Mouse (Mus musculus) frontal cortex, adult 2 months (tissue): ENCODE results near the gene Coq6. TPM values are rescaled to one million over a fixed set of nuclear protein-coding genes. Genes with fewer than 3 reads are reported as not detected.
A peak's percentile ranks its signal among the peaks of the same experiment; 100 is the strongest.
"Not testable (repeated sequence)": the region's sequence is repeated elsewhere in the genome, so short reads cannot be mapped to it uniquely, and the experiment has no call there.

Experiments
- DNase-seq, 2 experiments: peaks; one replicate each; pipeline ENCODE4 v3.0.0; 2022; ENCODE audit warnings: low spot score in 1 of 2; ENCODE audit errors: extremely low spot score in 1 of 2
- polyA plus RNA-seq: library from polyadenylated mRNA; depleted of rRNA; stranded (reverse); fragments of >200 nt; gene quantifications from 2 replicates; pipeline ENCODE4 v1.2.3, GENCODE M21; 2012; rRNA removed

The Coq6 gene
- polyA plus RNA-seq: 34.9 and 38.8 TPM in 2 replicates

DNA sequence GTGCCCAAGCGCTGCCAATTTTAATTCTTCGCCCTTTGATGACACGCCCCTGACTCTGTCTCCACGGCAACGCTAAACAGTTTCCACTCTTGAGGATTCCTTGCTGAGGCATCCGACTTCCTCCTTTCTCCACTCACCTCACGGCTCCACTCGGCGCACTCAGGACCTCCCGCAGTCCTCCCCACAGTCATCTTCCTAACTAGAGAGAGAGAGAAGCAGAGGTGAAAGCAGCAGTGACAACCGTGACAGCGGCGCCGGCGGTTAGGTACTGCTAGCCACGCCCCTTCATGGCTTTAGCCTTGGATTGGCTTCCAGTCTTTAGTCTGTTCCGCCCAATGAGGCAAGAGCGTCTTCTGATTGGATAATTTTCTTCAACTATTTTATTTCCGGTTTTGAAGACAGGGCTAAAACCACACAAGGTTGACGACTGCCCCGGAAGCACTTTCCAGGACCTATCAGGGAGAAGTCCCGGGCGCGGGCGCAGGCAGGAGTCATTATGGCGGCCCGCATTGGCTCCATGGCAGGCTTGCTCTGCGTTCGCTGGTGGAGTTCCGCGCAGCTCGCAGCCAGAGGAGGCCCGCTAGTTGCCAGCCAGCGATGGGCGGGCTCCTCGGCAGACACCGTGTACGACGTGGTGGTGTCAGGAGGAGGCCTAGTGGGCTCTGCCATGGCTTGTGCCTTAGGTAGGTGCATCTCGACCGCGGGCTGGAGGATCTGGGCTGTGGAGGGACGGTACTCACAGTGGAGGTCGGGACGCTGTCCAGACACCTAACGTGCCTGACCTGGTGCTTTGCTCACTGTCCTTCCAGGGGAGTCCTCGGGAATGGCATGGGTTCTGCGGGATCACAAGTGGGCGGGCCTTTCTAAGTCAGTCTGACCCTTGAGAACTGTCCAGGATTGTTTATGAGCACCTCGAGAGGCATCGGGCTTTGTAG lies at the start of gene Coq6, which contains the start of gene Fam161b:
TSS of gene Coq6 (plus strand) at position 103 of the 935 bp plus-strand sequence.
TSS of gene Fam161b (minus strand) at position 279 of the 935 bp plus-strand sequence.
- DNase-seq: peak; percentile 97 to 98

DNA sequence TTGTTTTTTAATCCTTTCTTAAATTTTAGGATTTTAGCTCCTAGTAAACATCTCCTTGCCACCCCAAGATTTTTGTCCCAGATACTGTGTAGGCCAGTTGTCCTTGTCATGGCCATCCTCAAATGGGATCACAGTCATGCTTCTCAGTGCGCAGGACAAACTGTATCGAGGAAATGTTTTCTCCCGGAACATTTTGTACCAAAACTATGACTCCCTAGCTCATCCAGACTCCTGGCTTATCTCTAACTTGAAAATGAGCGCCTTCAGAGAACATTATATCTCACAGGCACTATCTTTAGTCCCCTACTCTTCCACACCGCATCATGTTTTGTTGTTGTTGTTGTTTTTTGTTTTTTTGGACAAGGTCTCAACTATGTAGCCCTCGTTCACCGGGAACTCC lies 45.5 kb upstream of the Coq6 start:
- no peak for DNase-seq

GRCm38 (mm10) chr12:84316721-84317621 lies 44.5 kb upstream of the Coq6 start, which contains the start of gene Zfp410:
TSS of gene Zfp410 (plus strand) at chr12:84316852.
- DNase-seq: peak; percentile 62 to 81

DNA sequence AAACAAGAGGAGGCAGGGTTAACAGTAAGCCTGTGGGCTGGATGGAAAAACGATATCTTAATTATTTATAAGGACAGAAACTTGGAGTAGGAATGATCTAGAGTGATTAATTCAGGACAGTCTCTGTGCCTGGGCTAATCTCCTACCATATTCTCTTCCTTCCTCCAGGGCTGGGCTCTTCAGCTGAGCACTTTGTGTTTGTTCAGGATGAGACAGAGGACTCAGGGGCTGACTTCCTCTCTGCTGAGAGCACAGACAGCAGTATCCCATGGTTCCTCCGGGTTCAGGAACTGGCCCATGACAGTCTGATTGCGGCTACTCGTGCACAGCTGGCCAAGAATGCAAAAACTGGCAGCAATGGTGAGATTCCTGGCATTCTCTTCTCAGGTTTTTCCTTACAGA lies 34.3 kb upstream of the Coq6 start:
- DNase-seq: no peak

DNA sequence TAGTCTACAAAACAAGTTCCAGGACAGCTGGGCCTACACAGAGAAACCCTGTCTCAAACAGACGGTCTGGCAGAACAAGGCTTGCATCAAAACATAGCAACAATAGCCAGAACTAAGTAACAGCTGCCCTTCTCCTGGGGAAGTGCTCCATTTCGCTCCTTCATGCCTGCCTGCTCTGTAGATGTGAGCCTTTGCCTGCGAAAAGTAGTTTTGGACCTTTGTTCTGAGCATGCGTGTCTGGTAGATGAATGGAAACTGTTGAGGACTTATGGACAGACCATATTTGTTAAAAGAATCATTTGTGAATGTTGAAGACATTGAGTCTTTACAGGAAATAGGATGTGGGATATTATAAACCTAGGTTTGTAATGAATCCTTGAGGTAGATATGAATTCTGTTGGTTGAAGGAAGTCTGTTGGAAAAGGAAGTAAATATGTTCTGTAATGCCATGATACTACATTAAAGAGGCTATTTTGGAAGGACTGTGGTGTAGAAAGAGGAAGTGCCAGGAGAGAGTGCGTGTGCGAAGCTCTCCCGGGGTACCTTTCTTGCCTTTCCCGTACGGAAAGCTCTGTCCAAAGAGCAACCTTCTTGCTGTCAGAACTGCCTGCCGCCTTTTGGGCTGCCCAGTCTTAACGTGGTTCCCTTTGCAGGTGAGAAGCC lies 24.4 kb upstream of the Coq6 start:
- no peak for DNase-seq

GRCm38 (mm10) chr12:84347192-84347591 lies 14.3 kb upstream of the Coq6 start:
- DNase-seq: peak in 1 of 2 experiments; percentile 15

GRCm38 (mm10) chr12:84358699-84359098 lies 2.8 kb upstream of the Coq6 start:
- DNase-seq: not testable (repeated sequence)

DNA sequence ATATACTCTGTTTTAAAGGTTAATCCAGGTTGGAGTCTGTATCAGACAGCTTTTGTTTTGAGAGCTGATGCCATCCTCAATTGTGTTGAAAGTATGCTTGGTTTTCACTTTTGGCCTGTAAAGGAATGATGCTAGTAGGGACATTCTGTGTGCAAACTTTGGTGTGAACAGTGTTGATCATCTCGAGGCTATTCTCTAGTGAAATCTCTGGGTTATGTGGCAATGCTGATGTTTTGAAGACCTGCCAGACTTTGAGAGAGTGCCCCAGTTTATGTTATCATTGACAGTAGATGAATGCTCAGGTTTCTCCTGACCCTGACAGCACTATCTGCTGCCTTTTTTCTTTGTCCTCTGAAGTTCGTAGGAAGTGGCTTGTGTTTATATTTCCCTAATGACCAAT lies 1.4 kb downstream of the Coq6 start:
- DNase-seq: no peak

DNA sequence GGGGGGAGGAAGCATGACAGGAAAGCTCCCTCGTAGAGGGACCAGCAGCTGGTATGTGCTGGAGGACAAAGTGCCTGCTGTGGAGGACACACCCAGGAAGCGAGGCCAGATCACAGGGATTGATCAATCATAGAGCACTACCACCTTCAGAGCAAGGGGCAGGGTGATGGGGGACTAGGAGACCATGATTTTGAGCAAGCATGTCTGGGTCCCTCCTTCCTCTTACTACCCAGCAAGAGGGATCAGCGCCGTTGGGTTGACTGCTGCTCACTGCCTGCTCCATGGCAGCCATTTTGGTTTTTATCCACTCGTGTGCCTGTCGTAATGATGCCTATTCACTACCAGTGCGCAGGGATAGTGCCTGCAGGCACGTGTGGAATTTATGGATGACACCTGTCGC lies 2.8 kb downstream of the Coq6 start:
- no peak for DNase-seq

DNA sequence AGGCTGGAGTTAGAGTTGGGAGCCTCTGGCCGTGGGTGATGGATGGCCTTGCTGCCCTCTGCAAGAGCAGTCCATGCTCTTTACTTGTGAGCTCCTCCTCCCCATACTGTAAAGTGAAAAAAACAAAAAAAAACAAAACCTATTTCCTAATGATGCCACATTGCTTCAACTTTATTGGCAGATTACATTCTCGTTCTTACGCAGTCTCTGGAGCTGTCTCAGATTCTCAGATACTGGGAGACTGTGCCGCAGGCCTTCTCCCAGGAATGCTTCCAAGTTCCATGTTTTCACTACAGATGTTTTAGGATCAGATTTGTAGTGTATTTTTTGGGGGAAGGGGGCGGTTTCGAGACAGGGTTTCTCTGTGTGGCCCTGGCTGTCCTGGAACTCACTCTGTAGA lies 3.7 kb downstream of the Coq6 start:
- DNase-seq: no peak

DNA sequence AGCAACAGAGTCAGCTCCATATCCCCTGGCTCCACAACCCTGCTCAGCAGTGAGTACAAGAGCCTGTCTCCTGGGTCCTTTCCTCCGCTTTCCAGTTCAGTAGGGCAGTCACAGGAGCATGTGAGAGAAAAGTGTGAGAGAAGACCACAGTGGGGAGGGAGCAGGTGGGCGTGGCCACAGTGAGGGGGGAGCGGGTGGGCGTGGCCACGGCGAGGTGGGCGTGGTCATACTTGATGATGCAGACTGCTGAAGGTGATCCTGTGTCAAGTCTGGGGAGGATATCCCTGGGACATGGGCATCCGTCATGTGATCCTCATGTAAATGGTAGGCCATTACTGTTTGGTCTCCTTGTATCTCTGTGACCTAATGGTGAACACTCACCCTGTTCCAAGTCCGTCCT lies 5.5 kb downstream of the Coq6 start:
- no peak for DNase-seq

DNA sequence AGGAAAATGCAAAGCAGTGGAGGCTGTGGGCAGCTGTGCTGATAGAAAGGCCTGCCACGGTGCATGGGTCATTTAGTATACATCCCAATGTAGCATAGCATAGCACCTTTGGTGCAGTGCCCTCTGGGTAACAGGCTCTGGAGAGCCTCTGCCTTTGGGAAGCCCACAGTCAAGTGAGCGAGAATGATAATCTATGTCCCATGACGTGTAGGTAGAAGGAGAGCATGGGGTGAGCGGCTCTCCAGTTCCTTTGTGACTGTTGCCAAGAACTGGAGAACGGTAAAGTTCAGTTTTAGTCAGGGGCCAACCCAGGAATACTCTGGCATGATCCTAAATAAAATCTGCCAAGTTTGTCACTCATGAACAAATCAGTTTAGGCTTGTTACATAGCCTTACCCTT lies 10.2 kb downstream of the Coq6 start:
- no peak for DNase-seq

GRCm38 (mm10) chr12:84373831-84374481 lies 12.5 kb downstream of the Coq6 start:
- DNase-seq: no peak

GRCm38 (mm10) chr12:84382369-84382768 lies 20.9 kb downstream of the Coq6 start:
- DNase-seq: no peak

GRCm38 (mm10) chr12:84384644-84385081 lies 23.2 kb downstream of the Coq6 start:
- peak in 1 of 2 experiments; percentile 32 for DNase-seq

DNA sequence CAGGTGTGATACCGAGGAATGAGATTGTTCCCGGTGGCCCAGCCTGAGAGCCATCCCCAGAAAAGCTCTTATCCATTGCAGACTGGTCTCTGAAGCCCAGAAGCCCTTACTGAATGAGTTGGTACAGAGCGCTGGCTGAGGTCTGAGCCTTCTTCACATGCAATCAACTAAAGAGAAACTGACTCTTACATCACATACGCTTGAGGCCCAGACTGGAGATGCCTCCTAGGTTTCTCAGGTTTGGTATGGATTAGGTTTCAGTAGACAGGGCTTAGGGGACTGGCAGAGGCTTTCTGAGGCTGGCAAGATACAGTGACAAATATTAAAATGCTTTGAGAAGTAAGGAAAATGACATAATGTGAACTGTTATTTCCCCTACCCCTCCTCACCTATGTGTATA lies 24.0 kb downstream of the Coq6 start:
- DNase-seq: no peak

GRCm38 (mm10) chr12:84388097-84388496 lies 26.6 kb downstream of the Coq6 start:
- DNase-seq: no peak

- no peak for DNase-seq
Measured at GRCm38 (mm10) chr12:84388774-84389400, 27.4 kb downstream of the Coq6 start.

- no peak for DNase-seq
Measured at GRCm38 (mm10) chr12:84390336-84390735, 28.9 kb downstream of the Coq6 start.
